Mouse (Mus musculus): ENCODE data around the gene Fam234a.
"Not testable (repeated sequence)": the region's sequence is repeated elsewhere in the genome, so short reads cannot be mapped to it uniquely, and the experiment has no call there.

Gene Fam234a

GRCm38 (mm10) chr17:26175248-26175647 lies 68.8 kb downstream of the Fam234a start:
- in situ Hi-C loops (cut with MseI, MboI) = not testable (repeated sequence)

- in situ Hi-C loops (cut with MseI, MboI) = no loop called here
These were observed 76.0 kb downstream of the Fam234a start for GRCm38 (mm10) chr17:26168039-26168438.

GRCm38 (mm10) chr17:26162736-26163135 lies 81.3 kb downstream of the Fam234a start:
- in situ Hi-C loops (cut with MseI, MboI) = no loop called here

Data from mouse trophoblast stem cell (cell line).